Mouse (Mus musculus) layer of hippocampus, adult 2 months (tissue): ENCODE measurements around the gene Ube2b. TPM values are rescaled to one million over a fixed set of nuclear protein-coding genes. Genes with fewer than 3 reads are reported as not detected.

Source experiments
- DNase-seq, 2 experiments: peaks; one replicate each; pipeline ENCODE4 v3.0.0; 2022; ENCODE audit warnings: low spot score in 2 of 2
- H3K27ac ChIP-seq: fragments of 200-600 bp; 2 replicates; pipeline ENCODE4 v1.8.1; 2022
- H3K4me3 ChIP-seq: fragments of 200-600 bp; 2 replicates; pipeline ENCODE4 v1.8.1; 2022; ENCODE audit warnings: mild to moderate bottlenecking
- CTCF ChIP-seq: fragments of 200-600 bp; conservative IDR thresholded peaks from 2 replicates; pipeline ENCODE4 v1.8.1; 2022; ENCODE audit warnings: antibody characterized with exemption, mild to moderate bottlenecking, moderate library complexity
- total RNA-seq, 2 experiments: library from RNA; stranded (reverse); gene quantifications; 2 replicates each; pipeline ENCODE4 v1.2.3; 2021

The Ube2b gene
- total RNA-seq, 2 experiments from 2014 or later = 182 to 191 TPM

DNA sequence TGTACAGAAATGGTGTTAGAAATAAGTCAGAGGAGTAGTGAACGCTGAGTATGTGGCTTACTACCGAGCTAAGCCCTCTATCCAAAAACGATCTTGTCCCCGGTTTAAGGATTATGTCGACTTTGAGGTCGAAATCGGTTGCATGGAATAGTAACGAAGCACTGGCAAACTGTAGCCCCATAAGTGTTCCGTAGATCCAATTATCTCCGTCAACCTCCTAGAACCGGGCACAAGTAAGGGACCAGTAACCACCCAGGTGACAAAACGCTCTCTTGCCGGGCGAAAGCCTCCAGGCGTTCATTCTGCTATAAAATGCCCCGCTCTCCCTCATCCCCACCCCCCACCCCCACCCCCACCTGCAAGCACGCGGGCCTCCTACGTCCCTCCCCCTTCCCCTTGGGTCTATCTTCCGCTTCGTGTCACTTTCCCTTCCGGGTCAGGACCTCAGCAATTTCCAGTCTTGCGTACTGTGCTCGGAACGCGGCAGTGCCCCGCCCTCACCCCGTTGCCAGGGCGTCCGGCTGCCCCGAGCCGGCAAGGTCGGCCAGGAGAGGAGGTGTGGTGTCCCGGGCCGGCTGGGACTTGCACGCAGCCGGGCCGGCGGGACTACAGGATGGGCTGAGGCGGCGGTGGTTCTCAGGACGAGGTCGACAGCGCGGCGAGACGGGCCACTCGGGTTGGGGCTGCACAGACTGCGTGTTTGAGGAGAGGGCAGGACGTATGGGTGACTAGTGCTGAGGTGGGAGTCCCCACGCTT, 3.4 kb upstream of the Ube2b start, which contains the start of gene Cdkl3:
Gene Cdkl3 (plus strand): TSS at position 450 of the 757 bp plus-strand sequence.
- DNase-seq = peak; percentile 91 to 94
- TF ChIP-seq CTCF = no peak
- peak within 1 kb of the TSS; percentile 82 for H3K4me3 ChIP-seq
- peak within 1 kb of the TSS; percentile 95 for H3K27ac ChIP-seq

DNA sequence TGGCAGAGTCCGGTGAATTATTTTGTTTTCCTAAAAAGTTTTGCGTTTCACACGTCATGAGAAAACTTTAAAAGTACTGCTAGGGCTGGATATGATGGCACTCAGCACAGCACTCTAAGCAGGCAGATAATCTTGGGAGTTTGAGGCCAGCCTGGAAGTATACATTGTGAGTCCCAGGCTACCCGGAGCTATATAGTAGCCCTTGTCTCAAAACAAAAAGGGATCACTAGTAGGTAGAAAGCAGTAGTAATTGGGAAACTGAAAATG, 2.9 kb upstream of the Ube2b start:
- no peak for DNase-seq
- TF ChIP-seq CTCF = no peak
- H3K4me3 ChIP-seq = peak overlapping the region; percentile 82
- peak overlapping the region; percentile 95 for H3K27ac ChIP-seq

DNA sequence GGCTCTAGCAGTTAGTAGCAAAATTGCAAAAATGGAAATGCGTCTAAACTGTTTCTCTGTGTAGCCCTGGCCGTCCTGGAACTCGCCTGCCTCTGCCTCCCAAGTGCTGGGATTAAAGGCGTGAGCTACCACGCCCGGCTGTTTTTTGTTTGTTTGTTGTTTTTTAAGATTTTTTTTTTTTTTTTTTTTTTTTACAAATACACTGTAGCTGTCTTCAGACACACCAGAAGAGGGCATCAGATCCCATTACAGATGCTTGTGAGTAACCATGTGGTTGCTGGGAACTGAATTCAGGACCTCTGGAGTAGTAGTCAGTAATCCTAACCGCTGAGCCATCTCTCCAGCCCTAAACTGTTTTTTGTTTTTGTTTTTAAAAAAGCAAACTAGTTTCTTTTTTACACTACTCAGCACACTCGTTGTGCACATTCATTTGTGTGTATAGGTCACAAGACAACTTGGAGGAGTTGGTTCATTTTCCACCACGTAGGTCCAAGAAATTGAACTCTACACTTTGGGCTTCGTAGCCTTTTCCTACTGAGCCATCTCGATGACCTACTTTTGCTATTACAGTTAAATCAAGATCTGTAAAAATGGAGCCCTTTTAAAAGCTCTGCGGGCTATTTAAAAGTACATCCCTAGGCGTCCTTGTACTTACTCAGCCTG, 2.4 kb upstream of the Ube2b start:
- Histone ChIP-seq H3K27ac (peak overlapping the region; percentile 95), H3K4me3 (peak overlapping the region; percentile 82)
- no peak for DNase-seq
- peak; percentile 43 for TF ChIP-seq CTCF

DNA sequence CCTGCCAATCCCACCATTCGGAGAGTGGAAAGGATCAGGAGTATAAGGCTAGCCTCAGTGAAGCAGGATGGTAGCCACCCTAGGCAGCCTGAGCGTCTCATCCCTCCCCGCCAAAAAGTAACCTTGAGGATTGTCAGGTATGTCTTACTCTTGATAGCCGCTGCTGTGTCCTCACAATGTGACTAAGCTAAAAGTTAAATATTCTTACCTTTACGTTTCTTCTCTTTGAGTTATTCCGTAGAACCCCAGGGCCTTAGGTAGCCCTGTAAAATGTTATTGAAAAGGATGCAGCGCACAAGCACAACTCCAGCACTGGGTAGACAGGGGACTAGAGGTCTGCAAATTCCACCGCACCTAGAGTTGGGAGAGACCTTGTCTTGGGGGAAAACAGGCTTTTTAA, 1.3 kb upstream of the Ube2b start:
- no peak overlapping the region for H3K4me3 ChIP-seq
- DNase-seq = no peak
- peak overlapping the region; percentile 100; the same call in 1 of the 2 replicates for H3K27ac ChIP-seq

DNA sequence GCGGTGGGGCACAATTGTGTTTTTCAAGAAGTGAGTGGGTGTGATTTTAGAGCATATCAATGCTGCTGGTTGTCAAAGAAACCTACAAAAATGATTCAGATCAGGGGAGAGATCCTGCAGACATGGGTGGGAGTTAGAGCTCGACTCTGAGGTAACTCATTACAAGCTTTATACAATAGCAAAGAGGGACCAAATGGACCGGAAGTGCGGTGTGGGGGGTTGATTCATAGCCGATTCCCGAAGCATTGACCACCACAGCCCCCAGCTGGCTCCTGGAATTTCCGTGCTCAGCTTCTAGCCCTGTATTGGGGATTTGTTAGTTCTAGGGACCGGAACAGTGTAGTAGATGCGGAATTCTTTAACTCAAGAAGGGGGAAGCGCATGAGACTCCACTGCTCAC, 779 bp upstream of the Ube2b start:
- no peak for TF ChIP-seq CTCF
- H3K4me3 ChIP-seq = peak overlapping the region; percentile 99; the same call in 1 of the 2 replicates
- H3K27ac ChIP-seq = peak overlapping the region; percentile 100
- DNase-seq = no peak

More for the DNA sequence above, 1.3 kb upstream of the Ube2b start:
- TF ChIP-seq CTCF = no peak

DNA sequence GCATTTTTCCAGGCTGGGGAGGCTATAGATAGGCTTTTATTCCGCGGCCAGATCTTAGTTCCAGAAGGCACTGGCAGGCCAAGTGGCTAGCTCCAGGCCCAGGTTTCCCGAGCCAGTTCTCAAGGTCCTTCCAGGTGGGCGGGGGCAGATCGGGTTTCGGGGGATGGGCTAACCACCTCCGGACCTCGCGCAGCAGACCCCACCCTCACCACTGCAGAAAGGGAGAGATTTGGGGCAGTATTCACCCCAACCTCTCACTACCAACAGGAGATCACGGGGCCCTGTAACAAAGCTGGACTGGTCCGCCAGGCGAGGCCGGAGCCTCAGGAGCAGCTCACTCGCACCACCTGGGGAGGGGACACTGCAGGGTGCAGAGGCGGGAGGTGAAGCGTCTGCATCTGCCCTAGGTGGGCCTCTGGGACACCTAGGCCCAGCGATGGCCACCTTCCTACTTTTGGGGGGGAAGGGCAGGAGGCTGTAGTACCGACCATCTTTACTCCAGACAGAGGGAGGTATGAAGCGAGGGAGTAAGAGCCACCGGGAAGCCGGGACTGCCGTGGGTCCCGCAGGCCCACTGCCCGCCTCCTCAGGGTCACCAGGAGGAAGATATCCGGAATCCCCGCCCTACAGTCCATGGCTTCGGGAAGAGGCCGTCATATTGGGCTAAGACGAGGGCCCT, 812 bp downstream of the Ube2b start:
- no peak for TF ChIP-seq CTCF
- DNase-seq = no peak
- Histone ChIP-seq H3K4me3 (peak overlapping the region; percentile 99), H3K27ac (peak overlapping the region; percentile 100)

DNA sequence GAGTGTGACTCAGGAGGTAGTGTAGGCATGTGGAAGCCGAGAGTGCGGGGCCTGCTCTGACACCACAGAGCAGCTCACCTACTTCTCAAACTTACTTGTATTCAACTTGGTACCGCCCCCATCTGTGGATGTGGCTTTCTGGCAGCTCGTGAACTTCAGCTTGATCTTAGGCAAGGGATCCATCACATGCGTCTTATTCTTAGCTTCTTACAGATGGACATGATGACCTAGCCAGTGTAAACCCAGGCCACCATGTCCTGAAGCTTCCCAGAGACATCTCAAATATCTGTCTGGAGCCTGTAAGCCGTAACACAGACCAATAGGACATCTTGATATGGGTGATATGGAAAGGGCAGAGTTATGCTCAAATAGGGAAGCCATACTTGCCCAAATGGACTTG, 28.9 kb downstream of the Ube2b start:
- H3K27ac ChIP-seq = no peak overlapping the region
- no peak for TF ChIP-seq CTCF
- no peak overlapping the region for H3K4me3 ChIP-seq
- DNase-seq = no peak

DNA sequence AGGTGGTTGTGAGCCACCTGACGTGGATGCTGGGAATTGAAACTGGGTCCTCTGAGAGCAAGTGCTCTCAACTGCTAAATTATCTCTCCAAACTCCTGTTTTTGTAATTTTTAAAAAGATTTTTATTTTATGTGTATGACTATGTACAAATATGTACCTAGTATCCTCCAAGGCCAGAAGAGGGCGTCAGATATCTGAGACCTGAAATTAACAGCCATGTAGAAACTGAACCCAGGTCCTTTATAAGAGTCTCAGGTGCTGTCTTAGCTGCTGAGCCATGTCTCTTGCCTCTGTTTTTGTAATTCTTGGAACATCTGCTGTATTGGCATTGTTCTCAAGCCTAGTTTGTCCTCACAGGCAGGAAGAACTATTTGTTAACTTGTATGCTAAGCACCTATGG, 31.1 kb downstream of the Ube2b start:
- peak; percentile 28 for TF ChIP-seq CTCF
- DNase-seq = no peak
- Histone ChIP-seq H3K4me3 (no peak overlapping the region), H3K27ac (no peak overlapping the region)

DNA sequence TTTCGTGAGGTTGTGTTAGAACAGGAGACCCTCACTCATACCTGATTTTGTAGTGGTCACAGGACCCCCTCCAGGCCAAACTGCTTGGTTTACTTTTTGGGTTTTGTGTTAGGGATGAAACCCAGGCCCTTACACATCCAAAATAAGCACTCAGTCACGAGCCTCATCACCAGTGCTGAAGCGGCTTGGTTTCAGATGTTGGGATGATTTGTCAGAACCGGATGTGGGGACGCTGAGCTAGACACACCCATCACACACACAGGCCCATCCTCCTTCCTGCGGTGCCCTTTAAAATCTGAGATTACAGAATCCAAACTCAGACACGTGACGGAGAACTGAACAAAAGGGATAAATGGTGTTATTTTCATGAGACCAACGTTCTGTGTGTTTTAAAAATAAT, 31.7 kb downstream of the Ube2b start:
- no peak for DNase-seq
- H3K4me3 ChIP-seq = no peak overlapping the region
- H3K27ac ChIP-seq = no peak overlapping the region
- TF ChIP-seq CTCF = no peak

DNA sequence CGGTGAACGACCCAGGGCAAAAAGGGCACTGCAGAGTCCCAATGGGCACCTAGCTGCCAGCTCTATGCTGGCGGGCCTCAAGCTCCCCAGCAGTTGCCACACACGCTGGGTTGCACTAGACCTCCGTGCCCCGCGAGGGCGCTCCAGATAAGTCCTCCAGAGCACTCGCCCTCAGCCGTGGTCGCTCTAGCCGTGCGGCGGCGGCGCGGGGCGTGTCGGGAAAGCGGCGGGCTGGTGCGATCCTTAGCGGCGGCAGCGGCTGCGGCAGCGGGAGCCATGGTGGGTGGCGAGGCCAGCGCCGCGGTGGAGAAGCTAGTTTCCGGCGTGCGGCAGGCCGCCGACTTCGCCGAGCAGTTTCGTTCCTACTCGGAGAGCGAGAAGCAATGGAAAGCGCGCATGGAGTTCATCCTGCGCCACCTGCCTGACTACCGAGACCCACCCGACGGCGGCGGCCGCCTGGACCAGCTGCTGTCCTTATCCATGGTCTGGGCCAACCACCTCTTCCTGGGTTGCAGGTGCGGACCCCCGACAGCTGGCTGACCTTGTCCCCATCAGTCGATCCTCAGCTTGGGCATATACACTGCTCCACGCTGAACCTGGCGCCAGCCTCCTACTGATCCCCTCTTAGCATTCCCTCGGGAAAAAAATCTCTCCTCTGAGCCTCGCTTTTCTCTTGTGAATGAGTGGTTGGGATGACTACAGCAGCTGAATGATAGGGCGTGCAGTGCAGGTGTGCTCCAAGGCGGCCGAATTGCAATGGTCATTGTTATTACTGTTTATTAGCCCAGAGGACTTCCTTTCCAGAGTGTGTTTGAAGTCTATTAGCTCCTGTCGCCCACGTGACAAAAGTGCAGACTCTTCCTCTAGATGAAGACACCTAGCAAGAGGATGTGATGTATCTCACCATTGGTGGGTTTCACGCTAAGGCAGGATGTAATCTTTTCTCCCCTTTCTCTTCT, 32.8 kb downstream of the Ube2b start, which contains the start of gene Cdkn2aipnl:
Gene Cdkn2aipnl (plus strand): TSS at position 219 of the 959 bp plus-strand sequence.
- peak; percentile 98 for TF ChIP-seq CTCF
- peak within 1 kb of the TSS; percentile 83 for H3K4me3 ChIP-seq
- DNase-seq = peak; percentile 94 to 100
- H3K27ac ChIP-seq = peak within 1 kb of the TSS; percentile 81

DNA sequence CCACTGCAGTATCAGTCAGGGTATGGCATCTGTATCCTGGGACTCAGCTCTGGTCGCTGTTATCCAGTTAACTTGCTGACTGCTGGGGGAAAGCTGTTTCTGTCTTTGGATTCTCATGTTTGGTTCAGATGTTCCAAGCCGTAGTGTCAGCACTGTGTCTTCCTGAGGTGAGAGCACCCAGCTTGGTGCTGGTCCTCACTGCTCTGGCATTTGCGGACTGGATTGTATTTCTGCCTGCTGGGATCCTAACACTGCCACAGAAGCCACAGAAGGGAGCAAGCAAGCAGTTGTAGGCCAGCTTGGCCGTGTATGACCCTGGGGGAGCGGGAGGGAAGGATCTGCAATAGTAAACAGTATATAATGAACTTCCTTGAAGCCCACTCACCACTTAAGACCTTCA, 33.9 kb downstream of the Ube2b start:
- TF ChIP-seq CTCF = no peak
- Histone ChIP-seq H3K4me3 (no peak overlapping the region), H3K27ac (no peak overlapping the region)
- DNase-seq = no peak

DNA sequence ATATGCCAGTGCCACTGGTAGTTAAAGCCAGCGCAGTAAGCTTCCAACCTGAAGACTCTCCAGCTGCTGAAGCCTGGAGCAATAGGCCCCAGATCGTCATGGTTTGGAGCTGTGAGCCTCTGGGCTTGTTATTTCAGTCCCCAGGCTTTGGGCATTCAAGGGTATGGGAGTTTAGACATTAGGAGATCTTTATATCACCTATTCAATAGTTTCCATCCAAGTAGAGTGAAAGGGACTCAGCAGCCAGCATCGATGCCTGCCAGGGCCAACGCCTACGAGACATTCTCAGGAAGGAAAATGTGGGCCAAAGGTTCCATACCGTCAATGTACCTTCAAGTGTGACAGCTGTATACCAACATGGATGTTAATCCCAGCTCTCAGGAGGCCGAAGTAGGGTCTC, 38.3 kb downstream of the Ube2b start:
- Histone ChIP-seq H3K4me3 (no peak overlapping the region), H3K27ac (no peak overlapping the region)
- no peak for DNase-seq
- no peak for TF ChIP-seq CTCF

DNA sequence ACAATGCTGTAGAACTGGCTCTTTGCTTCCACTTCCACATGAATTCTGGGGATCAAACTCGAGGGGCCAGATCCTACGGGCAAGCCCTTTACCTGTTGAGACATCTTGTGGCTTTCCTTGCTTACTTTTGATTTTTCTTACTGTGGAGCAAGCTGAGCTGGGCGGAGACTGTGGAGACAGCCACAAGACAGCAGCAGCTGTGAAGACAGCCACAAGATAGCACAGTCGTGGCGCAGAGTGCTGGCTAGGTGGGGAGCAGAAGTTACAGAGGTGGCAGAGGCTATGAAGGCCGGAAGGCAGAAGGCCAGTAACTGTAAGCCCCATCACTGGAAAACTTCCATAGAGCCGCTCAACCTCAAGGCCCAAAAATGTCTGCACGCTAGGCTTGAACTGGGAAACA, 38.8 kb downstream of the Ube2b start:
- H3K27ac ChIP-seq = no peak overlapping the region
- H3K4me3 ChIP-seq = no peak overlapping the region
- DNase-seq = no peak
- no peak for TF ChIP-seq CTCF
